Mouse (Mus musculus): ENCODE data around the gene Bpifc. TPM values are rescaled to one million over a fixed set of nuclear protein-coding genes. Genes with fewer than 3 reads are reported as not detected.

Gene Bpifc
- polyA plus RNA-seq, 1 experiment from 2014 or later, result not detected

- H3K9ac ChIP-seq (replicated peaks; ENCODE audit: low read depth, low read length), result peak within 1 kb of the TSS; percentile 84
- H3K9me3 ChIP-seq (ENCODE audit: control insufficient read depth, low read length), result no peaks in the 10 kb centered on the region
- ATAC-seq (ENCODE audit: low read depth), result peak; percentile 99
- peak within 1 kb of the TSS; percentile 69 for H3K4me2 ChIP-seq (ENCODE audit: low read depth, low read length)
- H3K27me3 ChIP-seq (ENCODE audit: control insufficient read depth, insufficient read depth, low read length), result no peaks in the 10 kb centered on the region; the same call in 1 of the 2 replicates
- peak within 1 kb of the TSS; percentile 95 for H3K4me3 ChIP-seq (ENCODE audit: low read depth, low read length)
- WGBS, result under 1% methylated on average over 84 of the region's 90 CpGs
- H3K27ac ChIP-seq (ENCODE audit: low read depth, low read length), result peak within 1 kb of the TSS; percentile 86
- H3K36me3 ChIP-seq (ENCODE audit: control insufficient read depth, insufficient read depth, low read length), result peaks cover 5% of the 10 kb centered on the region
- H3K4me1 ChIP-seq (ENCODE audit: control insufficient read depth, insufficient read depth, low read length), result peaks cover 11% of the 10 kb centered on the region
These were observed 95.0 kb downstream of the Bpifc start, which contains the start of gene Prdm4 for GRCm38 (mm10) chr10:85916498-85917309. Gene Prdm4 (minus strand): TSS chr10:85917142.

Other genes with a start within 250 kb of the Bpifc start
- gene Pwp1, start 182.4 kb downstream of the Bpifc start, polyA plus RNA-seq (2014; fragmentation: Nextera tagmentation; extraction: Ambion mirVana), result 72.6 and 75.7 TPM in 2 replicates
- 29.7 and 33.6 TPM in 2 replicates for gene Prdm4, start 94.8 kb downstream of the Bpifc start, polyA plus RNA-seq (2014; fragmentation: Nextera tagmentation; extraction: Ambion mirVana)
- 0.23 and 0.30 TPM in 2 replicates for gene Ascl4, start 84.2 kb downstream of the Bpifc start, polyA plus RNA-seq (2014; fragmentation: Nextera tagmentation; extraction: Ambion mirVana)
- 142 and 159 TPM in 2 replicates for gene Rtcb, start 54.1 kb downstream of the Bpifc start, polyA plus RNA-seq (2014; fragmentation: Nextera tagmentation; extraction: Ambion mirVana)
- gene Fbxo7, start 10.1 kb upstream of the Bpifc start, polyA plus RNA-seq (2014; fragmentation: Nextera tagmentation; extraction: Ambion mirVana), result 24.9 and 26.2 TPM in 2 replicates